Mouse (Mus musculus): ENCODE measurements around the gene Trio. TPM values are rescaled to one million over a fixed set of nuclear protein-coding genes. Genes with fewer than 3 reads are reported as not detected.

The Trio gene
- 19.6 and 20.4 TPM in 2 replicates for polyA plus RNA-seq (2015; fragmentation: Nextera tagmentation; extraction: Ambion mirVana)

DNA sequence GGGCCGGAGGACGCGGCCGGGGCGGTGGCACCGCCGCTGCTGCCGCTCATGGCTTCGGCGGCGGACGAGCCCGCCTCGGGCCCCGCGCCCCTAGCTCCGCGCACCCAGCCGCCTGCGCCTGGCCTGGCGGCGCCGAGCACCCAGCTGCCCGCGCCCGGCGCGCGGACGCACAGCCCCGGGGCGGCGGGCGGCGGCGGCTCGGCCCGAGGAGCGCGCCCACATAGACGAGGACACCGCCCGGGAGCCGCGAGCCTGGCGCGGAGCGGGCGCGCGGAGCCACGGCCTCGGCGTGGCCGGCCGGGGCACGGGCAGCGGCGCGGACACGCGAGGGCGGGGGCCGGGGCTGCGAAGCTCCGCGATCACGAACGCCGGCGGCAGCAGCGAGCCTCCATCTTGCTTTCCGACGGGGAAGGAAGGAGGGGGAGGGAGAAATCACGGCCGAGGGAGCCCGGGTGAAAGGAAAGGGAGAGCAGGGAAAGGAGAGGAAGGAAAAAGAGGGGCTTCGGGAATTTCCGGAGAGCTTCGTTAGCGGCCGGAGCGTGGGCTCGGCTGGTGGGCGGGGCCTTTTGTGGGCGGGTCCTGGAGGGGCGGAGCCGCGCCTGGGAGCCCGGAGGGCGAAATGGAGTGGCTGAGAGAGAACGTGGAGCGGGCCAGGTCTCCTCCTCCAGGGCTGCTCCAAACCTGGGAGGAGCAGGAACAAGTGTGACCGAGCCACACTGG is at the start of gene Trio:
Gene Trio, minus strand, starts transcription at position 402 of the 720 bp plus-strand sequence.

DNA sequence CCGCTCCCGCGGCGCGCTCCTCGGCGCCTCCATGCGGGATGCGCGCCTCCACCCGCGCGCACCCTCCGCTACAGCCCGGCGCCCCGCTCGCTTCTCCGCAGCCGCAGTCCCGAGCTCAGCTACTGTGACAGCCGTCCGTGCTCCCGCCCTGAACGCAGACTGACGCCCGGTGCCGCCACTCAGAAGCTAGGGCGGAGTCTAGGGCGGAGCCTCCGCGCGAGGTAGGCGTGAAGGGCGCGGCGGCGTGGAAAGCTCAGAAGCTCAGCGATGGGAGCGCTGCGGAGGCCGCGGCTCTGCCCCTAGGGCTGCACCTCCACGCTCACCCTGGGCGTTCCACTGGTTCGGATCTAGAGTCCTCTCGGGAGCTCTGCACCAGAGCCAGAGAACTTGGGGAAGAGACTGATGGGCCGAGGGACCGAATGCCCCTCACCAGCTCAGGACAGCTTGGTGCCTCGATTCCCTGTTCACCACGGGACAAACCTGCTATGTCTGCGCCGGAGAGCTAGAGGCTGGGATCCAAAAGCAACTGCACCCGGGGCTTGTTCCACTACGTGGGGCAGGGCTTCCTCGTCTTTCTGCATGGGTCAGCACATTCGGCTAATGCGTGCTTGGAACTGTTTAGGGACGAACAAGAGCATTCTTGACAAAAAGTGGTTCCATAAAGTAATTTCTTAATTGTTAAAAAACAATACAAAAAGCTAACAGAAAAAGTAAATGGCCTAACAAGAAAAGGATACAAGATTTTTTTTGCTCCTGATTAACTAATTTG is 344.0 kb downstream of the Trio start, which contains the start of gene Otulinl:
Gene Otulinl, minus strand, starts transcription at position 161 of the 769 bp plus-strand sequence.

Other genes starting within 250 kb of the Trio start
- gene Dnah5, start 177.9 kb upstream of the Trio start, polyA plus RNA-seq (2015; fragmentation: Nextera tagmentation; extraction: Ambion mirVana): 0.01 and 0.05 TPM in 2 replicates